Mouse (Mus musculus): ENCODE results near the gene Nrros. TPM values are rescaled to one million over a fixed set of nuclear protein-coding genes. Genes with fewer than 3 reads are reported as not detected.

The Nrros gene
- polyA plus RNA-seq (2012; rRNA removed), result 9.7 and 10.0 TPM in 2 replicates

GRCm38 (mm10) chr16:32165281-32165821 is at the start of gene Nrros:
Gene Nrros (minus strand): TSS chr16:32165594.

GRCm38 (mm10) chr16:32179333-32179901 is 14.0 kb upstream of the Nrros start, which contains the start of gene Bex6:
Gene Bex6 (plus strand): TSS chr16:32179823.

GRCm38 (mm10) chr16:32099638-32100150 is 65.7 kb downstream of the Nrros start, which contains the start of the genes Pigx and Cep19:
Gene Pigx (minus strand): TSS chr16:32099740.
Gene Cep19 (plus strand): TSS chr16:32099800.

Other genes with a start within 250 kb of the Nrros start
- 3.1 and 4.2 TPM in 2 replicates for gene Pigz, start 231.7 kb downstream of the Nrros start, polyA plus RNA-seq (2012; rRNA removed)
- 134 and 165 TPM in 2 replicates for gene 0610012G03Rik, start 217.1 kb downstream of the Nrros start, polyA plus RNA-seq (2012; rRNA removed)
- 2.5 and 3.4 TPM in 2 replicates for gene Ncbp2, start 217.1 kb downstream of the Nrros start, polyA plus RNA-seq (2012; rRNA removed)
- gene Senp5, start 162.3 kb downstream of the Nrros start, polyA plus RNA-seq (2012; rRNA removed), result 2.5 and 2.6 TPM in 2 replicates
- 11.4 and 13.4 TPM in 2 replicates for gene Pak2, start 86.3 kb downstream of the Nrros start, polyA plus RNA-seq (2012; rRNA removed)
- 43.4 and 53.6 TPM in 2 replicates for gene Pigx, start 65.9 kb downstream of the Nrros start, polyA plus RNA-seq (2012; rRNA removed)
- 19.4 and 23.4 TPM in 2 replicates for gene Cep19, start 65.8 kb downstream of the Nrros start, polyA plus RNA-seq (2012; rRNA removed)
- gene Bex6, start 14.2 kb upstream of the Nrros start, polyA plus RNA-seq (2012; rRNA removed), result not detected in 2 replicates
- 4.0 and 4.5 TPM in 2 replicates for gene Fbxo45, start 81.6 kb upstream of the Nrros start, polyA plus RNA-seq (2012; rRNA removed)
- 3.0 and 3.3 TPM in 2 replicates for gene Wdr53, start 81.6 kb upstream of the Nrros start, polyA plus RNA-seq (2012; rRNA removed)
- not detected in 2 replicates for gene Smco1, start 105.9 kb upstream of the Nrros start, polyA plus RNA-seq (2012; rRNA removed)
- 8.0 and 10.4 TPM in 2 replicates for gene Rnf168, start 111.9 kb upstream of the Nrros start, polyA plus RNA-seq (2012; rRNA removed)
- gene Ubxn7, start 166.7 kb upstream of the Nrros start, polyA plus RNA-seq (2012; rRNA removed), result 5.5 and 7.8 TPM in 2 replicates
- 0.12 and 0.37 TPM in 2 replicates for gene Tm4sf19, start 234.9 kb upstream of the Nrros start, polyA plus RNA-seq (2012; rRNA removed)

All from colon, adult 2 months (tissue).